Mouse (Mus musculus): ENCODE data around the gene Tpp2. TPM values are rescaled to one million over a fixed set of nuclear protein-coding genes. Genes with fewer than 3 reads are reported as not detected.
"Not testable (repeated sequence)": the region's sequence is repeated elsewhere in the genome, so short reads cannot be mapped to it uniquely, and the experiment has no call there.

Gene Tpp2
- 61.4 and 68.7 TPM in 2 replicates for polyA plus RNA-seq (2016; fragmentation: Nextera tagmentation; extraction: Ambion mirVana)

DNA sequence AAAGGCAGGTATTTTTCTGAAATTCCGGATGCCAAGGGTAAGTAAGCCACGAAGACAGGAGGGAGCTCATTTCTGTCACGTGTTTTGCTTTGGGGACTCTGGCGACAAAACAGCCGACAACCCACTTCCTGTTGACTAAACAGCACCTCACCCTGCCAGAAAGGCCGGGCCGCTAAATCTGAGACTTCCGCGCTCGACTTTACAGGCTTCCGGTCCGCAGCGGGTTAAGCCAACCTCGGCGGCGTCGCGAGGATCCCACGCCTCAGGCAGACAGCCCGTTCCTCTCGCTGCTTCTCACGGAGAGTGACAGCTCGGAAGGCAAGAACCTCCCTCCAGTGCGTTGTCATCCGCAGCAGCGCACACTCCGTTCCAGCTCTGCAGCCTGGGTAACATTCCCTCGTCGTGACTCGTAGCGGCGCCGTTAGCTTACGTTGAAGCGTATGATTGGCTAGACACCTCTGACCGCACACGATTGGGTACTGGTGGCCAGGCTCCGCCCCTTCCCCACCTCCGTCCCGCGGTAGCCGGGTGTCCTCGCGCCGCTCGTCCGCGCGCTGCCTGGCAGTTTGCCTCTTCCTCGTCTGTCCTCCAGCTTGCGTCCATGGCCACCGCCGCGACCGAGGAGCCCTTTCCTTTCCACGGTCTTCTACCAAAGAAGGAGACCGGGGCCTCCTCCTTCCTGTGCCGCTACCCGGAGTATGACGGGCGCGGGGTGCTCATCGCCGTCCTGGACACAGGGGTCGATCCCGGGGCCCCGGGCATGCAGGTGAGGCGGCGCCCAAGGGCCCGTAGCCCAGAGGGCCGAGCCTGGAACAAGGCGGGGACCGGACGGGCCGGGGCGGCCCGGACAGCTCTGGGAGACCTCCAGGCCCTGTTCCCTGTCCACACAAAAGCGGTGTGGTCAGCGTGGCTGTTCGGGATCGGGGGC, at the start of gene Tpp2:
Gene Tpp2 (plus strand): TSS at position 160 of the 928 bp plus-strand sequence.
- ATAC-seq (ENCODE audit: low FRiP score, low read depth) = peak; percentile 100
- under 1% methylated on average over 81 of the region's 81 CpGs for WGBS

DNA sequence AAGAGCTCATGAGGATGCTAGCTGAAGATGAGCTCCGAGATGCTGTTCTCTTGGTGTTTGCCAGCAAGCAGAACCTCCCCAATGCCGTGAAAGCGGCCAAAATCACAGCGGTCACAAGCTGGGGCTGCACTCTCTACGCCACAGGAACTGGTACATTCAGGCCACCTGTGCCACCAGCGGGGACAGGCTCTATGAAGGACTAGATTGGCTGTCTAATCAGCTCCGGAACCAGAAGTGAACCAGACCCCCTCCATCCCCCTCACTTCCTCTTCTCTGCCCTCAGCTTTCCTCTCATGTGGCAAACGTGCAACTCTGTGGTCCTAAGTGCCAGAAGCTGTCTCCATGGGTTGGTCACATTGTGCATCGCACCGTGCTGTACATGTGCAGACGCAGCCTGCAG, 45.1 kb upstream of the Tpp2 start:
- not testable (repeated sequence) for H3K9me3 ChIP-seq; H3K9ac ChIP-seq; ATAC-seq (ENCODE audit: low FRiP score, low read depth); H3K4me1 ChIP-seq; H3K27me3 ChIP-seq (replicated peaks); H3K4me2 ChIP-seq (replicated peaks); H3K4me3 ChIP-seq; H3K36me3 ChIP-seq; H3K27ac ChIP-seq
- 90% methylated on average over 11 of the region's 11 CpGs for WGBS

More for the DNA sequence above, at the start of gene Tpp2:
- Histone ChIP-seq H3K9me3 (no peaks in the 10 kb centered on the region), H3K9ac (peak within 1 kb of the TSS; percentile 97), H3K4me3 (peak within 1 kb of the TSS; percentile 96), H3K36me3 (no peaks in the 10 kb centered on the region), H3K27ac (peak within 1 kb of the TSS; percentile 79), H3K4me1 (peaks cover 8% of the 10 kb centered on the region), H3K27me3 (replicated peaks) (no peaks in the 10 kb centered on the region), H3K4me2 (replicated peaks) (peak within 1 kb of the TSS; percentile 69)

DNA sequence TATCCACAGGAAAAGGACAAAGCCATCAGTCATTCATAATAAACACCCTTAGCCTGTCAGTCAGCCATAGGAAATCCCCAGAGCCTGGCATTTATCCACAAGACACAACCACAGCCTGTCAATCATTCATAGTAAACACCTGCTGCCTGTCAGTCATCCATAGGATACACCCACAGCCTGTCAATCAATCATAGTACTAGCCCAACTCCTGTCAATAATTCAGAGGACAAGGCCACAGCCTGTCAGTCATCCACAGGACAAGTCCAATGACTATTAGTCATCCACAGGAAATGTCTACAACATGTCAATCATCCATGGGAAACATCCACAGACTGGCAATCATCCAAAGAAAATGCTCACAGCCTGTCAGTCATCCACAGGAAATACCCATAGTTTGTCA, 37.7 kb upstream of the Tpp2 start:
- no peak for ATAC-seq (ENCODE audit: low FRiP score, low read depth)
- H3K9me3 ChIP-seq = no peaks in the 10 kb centered on the region
- H3K4me3 ChIP-seq = no peak overlapping the region
- H3K36me3 ChIP-seq = no peaks in the 10 kb centered on the region
- no peak overlapping the region for H3K4me2 ChIP-seq (replicated peaks)
- no peak overlapping the region for H3K27ac ChIP-seq
- H3K4me1 ChIP-seq = peaks cover 9% of the 10 kb centered on the region; the same call in 1 of the 2 replicates
- no peaks in the 10 kb centered on the region for H3K27me3 ChIP-seq (replicated peaks)
- no peak overlapping the region for H3K9ac ChIP-seq

DNA sequence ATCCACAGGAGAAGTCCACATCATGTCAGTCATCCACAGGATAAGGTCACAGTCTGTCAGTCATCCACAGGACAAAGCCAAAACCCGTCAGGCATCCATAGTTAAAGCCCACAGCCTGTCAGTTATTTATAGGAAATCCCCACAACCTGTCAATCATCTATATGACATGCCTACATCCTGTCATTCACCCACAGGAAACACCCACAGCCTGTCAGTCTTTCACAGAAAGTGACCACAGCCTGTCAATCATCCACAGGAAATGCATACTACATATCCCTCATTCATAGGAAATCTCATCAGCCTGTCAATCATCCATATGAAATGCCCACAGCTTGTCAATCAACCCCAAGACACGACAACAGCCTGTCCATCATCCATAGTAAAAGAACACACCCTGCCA, 36.3 kb upstream of the Tpp2 start:
- no peak overlapping the region for H3K4me2 ChIP-seq (replicated peaks)
- no peaks in the 10 kb centered on the region for H3K36me3 ChIP-seq
- no peaks in the 10 kb centered on the region for H3K9me3 ChIP-seq
- H3K9ac ChIP-seq = no peak overlapping the region
- WGBS = 78% methylated on average over 2 of the region's 2 CpGs
- ATAC-seq (ENCODE audit: low FRiP score, low read depth) = no peak
- no peak overlapping the region for H3K4me3 ChIP-seq
- H3K4me1 ChIP-seq = peaks cover 9% of the 10 kb centered on the region; the same call in 1 of the 2 replicates
- H3K27ac ChIP-seq = no peak overlapping the region
- H3K27me3 ChIP-seq (replicated peaks) = no peaks in the 10 kb centered on the region

DNA sequence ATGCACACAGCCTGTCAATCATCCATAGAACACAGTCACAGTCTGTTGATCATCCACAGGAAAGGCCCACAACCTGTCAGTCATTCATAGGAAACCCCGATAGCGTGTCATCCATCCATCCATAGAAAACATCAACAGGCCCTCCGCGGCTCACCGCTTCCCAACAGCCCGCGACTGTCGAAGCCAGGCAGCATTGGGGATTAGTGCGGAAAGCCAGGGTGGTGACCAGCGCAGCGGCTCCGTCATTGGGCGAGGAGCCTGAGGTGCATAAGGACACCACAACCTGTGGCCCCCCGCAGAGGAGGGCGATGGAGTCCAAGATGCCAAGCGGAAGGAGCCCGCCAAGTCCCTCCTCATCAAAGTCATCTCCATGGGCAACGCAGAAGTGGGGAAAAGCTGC, 35.5 kb upstream of the Tpp2 start:
- Histone ChIP-seq H3K9ac (no peak overlapping the region), H3K4me3 (no peak overlapping the region), H3K27me3 (replicated peaks) (no peaks in the 10 kb centered on the region), H3K4me1 (peaks cover 9% of the 10 kb centered on the region; the same call in 1 of the 2 replicates), H3K4me2 (replicated peaks) (no peak overlapping the region), H3K36me3 (no peaks in the 10 kb centered on the region), H3K27ac (no peak overlapping the region), H3K9me3 (no peaks in the 10 kb centered on the region)
- no peak for ATAC-seq (ENCODE audit: low FRiP score, low read depth)
- WGBS = 86% methylated on average over 18 of the region's 18 CpGs

GRCm38 (mm10) chr1:43898991-43899714, 34.3 kb upstream of the Tpp2 start:
- no peaks in the 10 kb centered on the region for H3K27me3 ChIP-seq (replicated peaks)
- 0 out of 2 replicates have a peak overlapping the region, but pooled peaks have one; percentile 17 for H3K9ac ChIP-seq
- no peaks in the 10 kb centered on the region for H3K9me3 ChIP-seq
- H3K4me2 ChIP-seq (replicated peaks) = peak overlapping the region; percentile 63
- H3K4me3 ChIP-seq = peak overlapping the region; percentile 29
- 11% methylated on average over 18 of the region's 18 CpGs for WGBS
- peak; percentile 84 for ATAC-seq (ENCODE audit: low FRiP score, low read depth)
- no peak overlapping the region for H3K27ac ChIP-seq
- H3K36me3 ChIP-seq = no peaks in the 10 kb centered on the region
- peaks cover 9% of the 10 kb centered on the region; the same call in 1 of the 2 replicates for H3K4me1 ChIP-seq

- Histone ChIP-seq H3K9ac (no peak overlapping the region), H3K36me3 (no peaks in the 10 kb centered on the region), H3K9me3 (no peaks in the 10 kb centered on the region), H3K27me3 (replicated peaks) (no peaks in the 10 kb centered on the region), H3K27ac (no peak overlapping the region), H3K4me3 (no peak overlapping the region), H3K4me2 (replicated peaks) (no peak overlapping the region), H3K4me1 (peaks cover 9% of the 10 kb centered on the region; the same call in 1 of the 2 replicates)
- no peak for ATAC-seq (ENCODE audit: low FRiP score, low read depth)
- 85% methylated on average over 1 of the region's 1 CpGs for WGBS
These were observed 31.0 kb upstream of the Tpp2 start for GRCm38 (mm10) chr1:43902417-43902816.

DNA sequence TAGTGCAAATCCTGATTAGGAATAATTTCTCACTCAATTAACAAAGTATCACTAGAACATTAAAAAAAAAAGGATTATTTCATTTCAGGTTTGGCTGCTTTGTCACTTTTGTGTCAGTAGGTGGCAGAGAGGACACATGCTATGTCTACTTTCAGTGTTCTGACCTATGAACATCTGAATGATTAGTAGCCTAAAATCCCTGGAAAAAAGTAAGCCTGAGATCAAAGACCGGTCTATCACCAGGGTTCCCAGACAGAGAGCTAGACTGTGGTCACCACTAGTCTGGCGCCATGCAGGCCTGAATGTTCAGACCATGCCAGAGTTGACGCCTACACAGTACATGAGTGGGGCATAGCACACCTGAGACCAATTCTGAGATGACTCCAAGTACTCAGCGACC, 30.6 kb upstream of the Tpp2 start:
- 74% methylated on average over 4 of the region's 4 CpGs for WGBS
- ATAC-seq (ENCODE audit: low FRiP score, low read depth) = no peak
- Histone ChIP-seq H3K9ac (no peak overlapping the region), H3K4me1 (peaks cover 9% of the 10 kb centered on the region; the same call in 1 of the 2 replicates), H3K27ac (no peak overlapping the region), H3K9me3 (no peaks in the 10 kb centered on the region), H3K4me3 (no peak overlapping the region), H3K36me3 (no peaks in the 10 kb centered on the region), H3K4me2 (replicated peaks) (no peak overlapping the region), H3K27me3 (replicated peaks) (no peaks in the 10 kb centered on the region)

DNA sequence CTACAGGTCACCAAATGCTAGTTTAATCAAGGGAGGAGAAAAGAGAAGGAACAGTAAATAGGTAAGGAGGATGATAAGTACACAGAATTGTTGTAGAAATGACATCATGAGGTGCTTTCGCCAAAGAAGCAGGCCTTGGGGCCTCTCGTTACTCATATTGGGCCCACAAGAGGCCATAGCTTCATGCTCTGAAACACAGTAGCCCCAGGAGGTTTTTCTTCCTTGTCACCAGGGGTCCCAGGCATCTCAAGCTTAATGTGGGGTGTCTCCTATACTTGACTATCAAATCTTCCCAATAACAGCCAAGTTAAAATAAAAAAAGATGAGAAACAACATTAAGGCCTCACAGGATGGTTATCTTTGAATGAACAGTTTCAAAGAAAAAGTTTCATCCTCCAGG, 18.0 kb upstream of the Tpp2 start:
- WGBS = 59% methylated on average over 2 of the region's 2 CpGs
- Histone ChIP-seq H3K4me3 (no peak overlapping the region), H3K36me3 (no peaks in the 10 kb centered on the region), H3K27me3 (replicated peaks) (no peaks in the 10 kb centered on the region), H3K27ac (no peak overlapping the region), H3K9ac (no peak overlapping the region), H3K4me2 (replicated peaks) (no peak overlapping the region), H3K4me1 (no peaks in the 10 kb centered on the region), H3K9me3 (no peaks in the 10 kb centered on the region)
- no peak for ATAC-seq (ENCODE audit: low FRiP score, low read depth)

- H3K27ac ChIP-seq = no peak overlapping the region
- no peaks in the 10 kb centered on the region for H3K4me1 ChIP-seq
- no peaks in the 10 kb centered on the region for H3K9me3 ChIP-seq
- no peak overlapping the region for H3K4me3 ChIP-seq
- 60% methylated on average over 2 of the region's 2 CpGs for WGBS
- no peaks in the 10 kb centered on the region for H3K27me3 ChIP-seq (replicated peaks)
- H3K4me2 ChIP-seq (replicated peaks) = no peak overlapping the region
- no peaks in the 10 kb centered on the region for H3K36me3 ChIP-seq
- no peak for ATAC-seq (ENCODE audit: low FRiP score, low read depth)
- H3K9ac ChIP-seq = no peak overlapping the region
These were observed 16.6 kb upstream of the Tpp2 start for GRCm38 (mm10) chr1:43916854-43917253.

DNA sequence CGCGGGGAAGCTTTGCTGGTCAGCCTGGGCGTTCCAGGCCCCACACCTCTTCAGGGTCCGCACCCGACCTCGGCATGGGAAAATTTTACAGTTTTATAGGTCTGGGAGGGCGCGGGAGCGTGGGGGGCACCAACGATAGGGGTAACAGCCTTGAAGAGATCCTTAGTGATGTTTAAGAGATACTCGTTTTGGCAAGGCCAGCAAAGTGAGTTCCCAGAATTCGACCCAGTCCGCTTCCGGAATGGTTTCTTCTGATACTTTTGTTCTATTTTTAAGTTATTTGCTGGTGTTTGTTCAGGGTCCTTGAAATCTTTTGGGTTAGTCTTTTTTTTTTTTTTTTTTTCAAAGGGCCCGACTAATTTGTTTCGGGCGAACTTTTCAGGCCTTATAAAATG, 966 bp downstream of the Tpp2 start:
- Histone ChIP-seq H3K36me3 (no peaks in the 10 kb centered on the region), H3K27ac (peak overlapping the region; percentile 79; the same call in 1 of the 2 replicates), H3K4me2 (replicated peaks) (peak overlapping the region; percentile 69), H3K4me3 (peak overlapping the region; percentile 96), H3K9ac (peak overlapping the region; percentile 97), H3K9me3 (no peaks in the 10 kb centered on the region), H3K27me3 (replicated peaks) (no peaks in the 10 kb centered on the region), H3K4me1 (peaks cover 8% of the 10 kb centered on the region)
- WGBS = 4% methylated on average over 17 of the region's 17 CpGs
- no peak for ATAC-seq (ENCODE audit: low FRiP score, low read depth)

DNA sequence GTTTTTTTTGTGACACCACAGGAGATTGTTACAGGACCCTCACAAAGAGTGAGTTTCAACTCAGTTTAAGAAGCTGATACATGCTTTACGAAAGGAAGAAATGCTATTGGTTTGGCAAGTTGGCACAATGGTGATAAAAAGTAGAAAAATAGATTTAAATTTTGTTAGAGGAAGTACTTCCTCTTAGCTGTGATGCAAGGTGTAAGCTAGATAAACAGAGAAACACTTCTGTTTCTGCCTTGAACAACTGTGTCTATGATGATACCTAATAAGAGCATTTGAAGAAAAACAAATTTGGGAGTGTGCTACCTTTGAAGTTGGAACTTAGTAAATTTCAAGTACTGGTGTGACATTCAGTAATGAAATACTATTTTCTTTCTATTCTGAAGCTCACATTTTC, 5.9 kb downstream of the Tpp2 start:
- H3K4me3 ChIP-seq = no peak overlapping the region
- no peak overlapping the region for H3K27ac ChIP-seq
- no peak overlapping the region for H3K4me2 ChIP-seq (replicated peaks)
- 98% methylated on average over 1 of the region's 1 CpGs for WGBS
- no peak for ATAC-seq (ENCODE audit: low FRiP score, low read depth)
- H3K9me3 ChIP-seq = no peaks in the 10 kb centered on the region
- no peak overlapping the region for H3K9ac ChIP-seq
- H3K27me3 ChIP-seq (replicated peaks) = no peaks in the 10 kb centered on the region
- H3K36me3 ChIP-seq = peaks cover 14% of the 10 kb centered on the region; the same call in 1 of the 2 replicates
- H3K4me1 ChIP-seq = peaks cover 8% of the 10 kb centered on the region
